Mouse (Mus musculus): ENCODE measurements around the gene AK157302.
A peak's percentile ranks its signal among the peaks of the same experiment; 100 is the strongest.
"Not testable (repeated sequence)": the region's sequence is repeated elsewhere in the genome, so short reads cannot be mapped to it uniquely, and the experiment has no call there.

Gene AK157302

GRCm38 (mm10) chr13:21495080-21495479 lies at the start of gene AK157302:
Gene AK157302, plus strand, starts transcription at chr13:21495223.
- no peak for DNase-seq (ENCODE audit: low read depth, low spot score)

DNA sequence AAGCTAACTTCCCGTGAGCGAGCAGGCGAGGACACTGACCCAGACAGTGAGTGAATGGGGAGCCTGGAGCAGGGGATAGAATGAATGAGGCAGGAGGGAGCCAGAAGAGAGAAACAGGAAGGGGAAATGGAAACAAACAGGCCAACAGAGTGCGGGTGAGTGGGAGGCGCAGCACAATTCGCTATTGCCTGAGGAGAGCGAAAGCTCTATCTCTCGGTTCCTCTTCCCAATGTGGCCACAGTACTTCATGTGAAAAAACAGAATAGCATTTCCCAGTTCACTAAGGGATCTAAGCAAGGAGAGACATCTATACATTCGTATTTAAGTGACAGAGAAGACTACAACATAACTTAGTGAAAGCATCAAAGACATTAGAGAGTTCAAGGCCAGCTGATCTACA lies 48.2 kb upstream of the AK157302 start:
- DNase-seq (ENCODE audit: low read depth, low spot score), result no peak

DNA sequence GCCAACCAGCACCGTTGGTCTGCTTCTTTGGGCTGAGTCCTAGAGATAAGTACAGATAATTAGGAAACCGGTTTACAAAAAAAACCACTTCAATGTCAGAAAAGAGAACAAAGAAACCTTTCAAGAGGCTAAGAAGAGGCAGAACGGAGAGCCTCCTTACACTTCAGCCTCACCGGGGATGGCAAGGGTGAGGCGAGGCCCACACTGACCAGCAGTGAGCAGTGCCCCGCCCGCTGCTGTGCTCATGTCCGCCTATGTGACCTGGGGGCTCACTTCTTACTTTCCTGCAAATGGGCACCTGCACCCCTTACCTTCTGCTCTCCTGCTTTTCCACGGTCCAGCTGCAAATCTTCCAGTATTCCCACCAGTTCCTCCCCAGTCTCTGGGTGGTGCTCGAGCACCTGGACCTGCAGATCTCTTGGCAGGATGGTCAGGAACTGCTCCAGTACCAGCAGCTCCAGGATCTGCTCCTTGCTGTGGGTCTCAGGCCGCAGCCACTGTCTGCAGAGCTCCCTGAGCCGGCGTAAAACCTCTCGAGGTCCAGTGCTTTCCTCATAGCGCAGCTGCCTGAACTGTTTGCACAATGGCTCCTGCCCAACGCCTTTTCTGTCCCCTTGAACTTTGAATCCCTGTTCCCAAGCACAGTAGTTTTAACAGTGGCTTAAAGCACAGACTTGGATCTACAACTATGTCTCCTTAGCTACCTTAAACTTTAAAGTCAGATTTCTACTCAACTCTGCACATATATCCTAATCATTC lies 47.0 kb upstream of the AK157302 start:
- DNase-seq (ENCODE audit: low read depth, low spot score), result no peak

DNA sequence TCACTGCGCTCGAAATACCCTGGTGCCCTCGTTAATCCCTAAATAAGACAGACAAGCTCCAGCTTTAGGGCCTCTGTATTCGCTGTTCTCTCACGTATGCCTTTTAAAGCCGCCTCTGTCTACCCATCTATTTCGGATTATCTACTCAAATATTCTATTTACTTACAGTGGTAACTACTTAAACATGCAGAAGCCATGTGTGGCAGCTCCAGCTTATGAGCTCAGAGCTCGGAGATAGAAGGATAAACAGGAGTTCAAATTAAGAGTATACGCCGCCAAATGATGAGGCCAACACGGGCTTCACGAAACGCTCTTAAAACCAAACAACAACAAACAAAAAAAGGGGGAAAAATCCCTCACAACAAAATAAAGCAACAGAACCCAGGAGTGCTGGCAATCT lies 42.0 kb upstream of the AK157302 start:
- DNase-seq (ENCODE audit: low read depth, low spot score), result no peak

DNA sequence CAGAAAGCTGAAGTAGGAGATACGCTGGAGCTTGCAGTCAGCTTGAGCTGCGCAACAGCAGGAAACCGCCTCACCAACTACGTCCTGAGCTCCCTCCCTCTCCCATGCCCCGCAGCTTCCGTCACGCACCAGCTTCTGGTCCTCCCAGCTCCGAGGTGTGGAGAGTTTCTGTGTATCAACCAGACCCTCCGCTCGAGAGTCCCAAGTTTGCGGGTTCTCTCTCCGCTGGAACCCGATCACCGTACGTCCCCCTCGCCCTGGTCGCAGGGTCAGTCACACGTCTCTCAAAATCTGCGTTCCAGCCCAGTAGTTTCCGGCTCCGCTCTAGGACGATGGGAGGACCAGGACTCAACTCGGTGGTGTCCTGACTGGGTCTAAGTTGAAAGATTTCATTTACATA lies 41.6 kb upstream of the AK157302 start, which contains the start of gene Zscan26:
Gene Zscan26, minus strand, starts transcription at position 282 of the 400 bp plus-strand sequence.
- peak; percentile 95 for DNase-seq (ENCODE audit: low read depth, low spot score)

- no peak for DNase-seq (ENCODE audit: low read depth, low spot score)
These were observed 40.9 kb upstream of the AK157302 start for GRCm38 (mm10) chr13:21454133-21454532.

DNA sequence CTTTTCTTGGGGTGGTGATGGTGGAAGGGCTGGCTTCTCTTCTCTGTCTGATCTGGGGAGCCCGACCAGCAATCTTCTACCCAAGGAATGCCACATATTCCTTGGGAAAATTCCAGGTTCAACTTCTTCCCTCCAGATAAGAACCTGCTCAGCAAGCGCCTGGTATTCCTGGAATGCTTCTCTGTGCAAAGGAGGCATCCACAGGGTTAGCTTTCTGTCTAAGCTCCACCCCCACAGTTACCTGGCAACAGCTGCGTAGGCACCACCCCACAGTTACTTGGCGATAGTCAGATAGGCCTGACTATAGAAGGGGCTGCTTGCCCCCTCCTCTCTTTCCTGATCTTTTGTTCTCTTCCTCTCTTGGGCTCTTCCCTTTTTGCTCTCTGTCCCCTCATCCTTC lies 38.7 kb upstream of the AK157302 start:
- no peak for DNase-seq (ENCODE audit: low read depth, low spot score)

GRCm38 (mm10) chr13:21462516-21462915 lies 32.5 kb upstream of the AK157302 start:
- DNase-seq (ENCODE audit: low read depth, low spot score), result not testable (repeated sequence)

GRCm38 (mm10) chr13:21467336-21467735 lies 27.7 kb upstream of the AK157302 start:
- no peak for DNase-seq (ENCODE audit: low read depth, low spot score)

- DNase-seq (ENCODE audit: low read depth, low spot score), result peak; percentile 95
These were observed 26.7 kb upstream of the AK157302 start, which contains the start of gene Nkapl for GRCm38 (mm10) chr13:21468061-21469019. Gene Nkapl, minus strand, starts transcription at chr13:21468509.

- DNase-seq (ENCODE audit: low read depth, low spot score), result peak; percentile 11
These were observed 25.9 kb upstream of the AK157302 start for GRCm38 (mm10) chr13:21469097-21469496.

GRCm38 (mm10) chr13:21472427-21472826 lies 22.6 kb upstream of the AK157302 start:
- DNase-seq (ENCODE audit: low read depth, low spot score), result no peak

- peak; percentile 92 for DNase-seq (ENCODE audit: low read depth, low spot score)
These were observed 16.0 kb upstream of the AK157302 start, which contains the start of the genes Zkscan4 and Gm10065 for GRCm38 (mm10) chr13:21478759-21479670. Gene Zkscan4, plus strand, starts transcription at chr13:21478907. Gene Gm10065, minus strand, starts transcription at chr13:21479441.

- DNase-seq (ENCODE audit: low read depth, low spot score), result no peak
These were observed 8.1 kb upstream of the AK157302 start for GRCm38 (mm10) chr13:21486881-21487280.

- no peak for DNase-seq (ENCODE audit: low read depth, low spot score)
These were observed 2.2 kb upstream of the AK157302 start for GRCm38 (mm10) chr13:21492847-21493246.

- DNase-seq (ENCODE audit: low read depth, low spot score), result not testable (repeated sequence)
These were observed 6.2 kb downstream of the AK157302 start, which contains the start of gene Gm11273 for GRCm38 (mm10) chr13:21501182-21501581. Gene Gm11273, minus strand, starts transcription at chr13:21501418.

GRCm38 (mm10) chr13:21502296-21502695 lies 7.3 kb downstream of the AK157302 start:
- no peak for DNase-seq (ENCODE audit: low read depth, low spot score)

GRCm38 (mm10) chr13:21506221-21506649 lies 11.2 kb downstream of the AK157302 start:
- peak; percentile 96 for DNase-seq (ENCODE audit: low read depth, low spot score)

DNA sequence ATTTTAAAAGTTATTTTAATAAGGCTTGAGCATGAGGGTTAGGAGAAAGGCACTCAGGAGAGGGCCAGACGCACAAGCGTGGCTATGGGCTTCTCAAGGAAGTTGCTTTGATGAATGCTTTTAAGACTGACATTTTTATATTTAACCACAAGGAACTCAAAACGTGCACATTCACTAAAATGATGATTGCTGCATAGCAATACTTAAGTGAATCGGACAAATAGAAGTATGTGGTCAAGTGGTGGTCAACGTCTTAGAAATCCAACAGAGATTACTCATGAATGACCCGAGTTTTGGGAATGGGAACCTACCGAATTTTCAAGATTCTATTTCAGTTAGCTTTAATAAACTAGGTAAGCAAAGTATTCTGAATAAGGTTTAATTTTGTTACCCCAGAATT lies 35.1 kb downstream of the AK157302 start:
- peak; percentile 2 for DNase-seq (ENCODE audit: low read depth, low spot score)

DNA sequence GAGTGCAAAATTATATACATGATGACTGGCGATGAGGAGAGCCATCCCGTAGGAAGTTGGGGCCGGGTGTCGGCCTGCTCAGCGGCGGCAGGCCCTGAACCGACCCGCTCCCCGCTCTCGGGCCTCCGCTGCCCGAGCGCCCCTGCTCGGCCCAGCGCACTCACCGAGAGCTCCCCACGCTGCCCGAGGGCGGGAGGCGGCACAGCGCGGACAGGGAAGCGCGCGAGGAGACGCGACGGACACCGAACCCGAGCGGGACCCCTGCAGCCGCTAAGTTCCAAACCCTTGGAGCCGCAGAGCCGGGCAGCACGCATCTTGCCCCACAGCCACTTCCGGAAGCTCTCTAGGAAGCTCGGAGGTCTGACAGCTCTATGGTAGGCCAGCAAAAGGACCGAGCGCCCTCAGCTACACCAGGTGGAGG lies 35.8 kb downstream of the AK157302 start, which contains the start of gene Zkscan8:
Gene Zkscan8, minus strand, starts transcription at position 340 of the 421 bp plus-strand sequence.
- peak; percentile 96 for DNase-seq (ENCODE audit: low read depth, low spot score)

- no peak for DNase-seq (ENCODE audit: low read depth, low spot score)
These were observed 47.7 kb downstream of the AK157302 start, which contains the start of gene Olfr1366 for GRCm38 (mm10) chr13:21542708-21543107. Gene Olfr1366, minus strand, starts transcription at chr13:21542808.
